Mouse (Mus musculus) erythroblast, embryonic 14.5 days (primary cell): Measurements from ENCODE around the gene Morc1. TPM values are rescaled to one million over a fixed set of nuclear protein-coding genes. Genes with fewer than 3 reads are reported as not detected.

Experiments
- H3K27me3 ChIP-seq: 2 replicates; pipeline ENCODE4 v1.6.1; 2012; ENCODE audit warnings: inconsistent platforms; ENCODE audit not compliant: control insufficient read depth
- H3K36me3 ChIP-seq: 2 replicates; pipeline ENCODE4 v1.6.1; 2012; ENCODE audit warnings: mild to moderate bottlenecking, inconsistent platforms; ENCODE audit not compliant: control insufficient read depth
- H3K4me1 ChIP-seq: 2 replicates; pipeline ENCODE4 v1.6.1; 2012; ENCODE audit warnings: inconsistent platforms; ENCODE audit not compliant: control insufficient read depth
- H3K4me3 ChIP-seq: replicated peaks from 2 replicates; pipeline ENCODE3; 2012; ENCODE audit warnings: moderate library complexity, mild to moderate bottlenecking, inconsistent platforms
- H3K9me3 ChIP-seq: 2 replicates; pipeline ENCODE4 v1.6.1; 2012; ENCODE audit warnings: low read length, inconsistent platforms, mixed read lengths; ENCODE audit not compliant: control insufficient read depth
- GATA1 ChIP-seq: IDR thresholded peaks from 2 replicates; pipeline ENCODE4 v1.6.1; 2012; ENCODE audit warnings: low read length, inconsistent platforms, mixed read lengths
- TAL1 ChIP-seq: IDR thresholded peaks from 3 replicates; pipeline ENCODE4 v1.6.1; 2012; ENCODE audit warnings: low read length, inconsistent platforms, mixed read lengths
- polyA plus RNA-seq: library from polyadenylated mRNA; stranded (reverse); fragments of >175 nt; gene quantifications from 2 replicates; pipeline ENCODE4 v1.2.3, GENCODE M21; 2012

Gene Morc1
- polyA plus RNA-seq, result not detected in 2 replicates

DNA sequence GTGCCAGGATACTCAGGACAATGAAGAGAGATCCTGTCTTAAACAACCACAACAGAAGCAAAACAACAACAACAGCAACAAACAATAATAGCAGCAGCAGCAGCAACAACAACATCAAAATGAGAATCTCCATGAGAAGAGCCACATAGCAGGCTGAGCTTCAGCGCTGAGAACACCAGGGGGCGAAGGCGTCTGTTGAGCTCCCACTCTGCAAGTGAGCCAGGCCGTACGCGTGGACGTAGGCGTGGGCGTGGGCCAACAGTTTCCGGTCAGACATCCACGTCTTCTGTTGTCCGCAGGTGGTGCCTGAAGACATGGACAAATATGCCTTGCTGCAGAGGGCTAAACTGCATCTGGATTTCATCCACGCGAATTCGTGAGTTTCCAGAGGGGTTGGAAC, at the start of gene Morc1:
TSS of gene Morc1 (plus strand) at position 211 of the 400 bp plus-strand sequence.
- H3K36me3 ChIP-seq, result no peaks in the 10 kb centered on the region
- no peak within 1 kb of the TSS for H3K4me3 ChIP-seq
- no peaks in the 10 kb centered on the region for H3K4me1 ChIP-seq
- no peak for TF ChIP-seq GATA1
- TF ChIP-seq TAL1, result no peak
- H3K27me3 ChIP-seq, result no peaks in the 10 kb centered on the region
- peaks cover 4% of the 10 kb centered on the region; the same call in 1 of the 2 replicates for H3K9me3 ChIP-seq

DNA sequence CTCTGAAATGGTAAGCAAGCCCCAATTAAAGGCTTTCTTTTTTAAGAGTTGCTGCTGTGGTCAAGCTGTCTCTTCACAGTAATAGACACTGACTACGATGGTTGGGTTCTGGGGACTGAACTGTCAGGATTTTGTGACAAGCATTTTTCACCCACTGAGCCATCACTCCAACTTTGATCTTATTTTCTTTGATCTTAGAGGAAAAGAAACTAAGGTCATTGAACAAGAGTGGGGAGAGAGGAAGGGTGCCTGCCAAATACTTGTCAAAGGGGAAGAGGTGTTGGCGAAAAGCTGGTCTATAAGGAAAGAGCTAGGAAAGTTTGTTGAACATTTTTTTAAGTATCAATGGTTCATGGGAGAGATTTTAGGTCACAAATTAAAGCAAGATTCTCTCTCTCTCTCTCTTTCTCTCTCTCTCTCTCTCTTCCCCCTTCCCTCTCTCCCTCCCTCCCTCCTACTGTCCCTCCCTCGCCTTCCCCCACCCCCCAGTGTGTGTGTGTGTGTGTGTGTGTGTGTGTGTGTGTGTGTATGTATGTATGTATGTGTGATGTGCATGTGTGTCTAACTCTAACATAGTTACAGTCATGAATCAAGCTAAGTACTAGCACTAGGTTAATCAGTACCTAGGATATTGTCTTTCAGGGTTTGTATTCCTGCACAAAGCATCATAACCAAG, 47.3 kb upstream of the Morc1 start:
- Histone ChIP-seq H3K27me3 (no peaks in the 10 kb centered on the region), H3K4me1 (no peaks in the 10 kb centered on the region), H3K9me3 (no peaks in the 10 kb centered on the region), H3K4me3 (no peak overlapping the region), H3K36me3 (no peaks in the 10 kb centered on the region)
- TF ChIP-seq GATA1 (no peak), TAL1 (no peak)

DNA sequence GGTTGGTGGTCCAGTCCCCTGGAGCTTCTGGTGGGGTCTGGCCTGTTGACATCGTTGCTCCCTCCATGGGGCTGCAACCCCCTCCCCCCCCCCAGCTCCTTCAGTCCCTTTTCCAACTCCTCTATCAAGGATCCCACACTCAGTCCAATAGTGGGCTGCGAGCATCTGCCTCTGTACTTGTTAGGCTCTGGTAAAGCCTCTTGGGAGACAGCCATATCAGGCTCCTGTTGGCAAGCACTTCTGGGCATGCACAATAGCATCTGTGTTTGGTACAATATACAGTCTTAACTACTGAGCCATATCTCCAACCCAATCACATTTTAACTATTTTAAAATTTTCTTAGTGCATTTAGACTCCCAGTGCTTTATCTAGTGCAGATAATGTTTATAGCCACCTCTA, 44.1 kb upstream of the Morc1 start:
- H3K9me3 ChIP-seq, result no peaks in the 10 kb centered on the region
- TF ChIP-seq TAL1 (no peak), GATA1 (no peak)
- no peak overlapping the region for H3K4me3 ChIP-seq
- H3K27me3 ChIP-seq, result no peaks in the 10 kb centered on the region
- H3K36me3 ChIP-seq, result no peaks in the 10 kb centered on the region
- no peaks in the 10 kb centered on the region for H3K4me1 ChIP-seq

DNA sequence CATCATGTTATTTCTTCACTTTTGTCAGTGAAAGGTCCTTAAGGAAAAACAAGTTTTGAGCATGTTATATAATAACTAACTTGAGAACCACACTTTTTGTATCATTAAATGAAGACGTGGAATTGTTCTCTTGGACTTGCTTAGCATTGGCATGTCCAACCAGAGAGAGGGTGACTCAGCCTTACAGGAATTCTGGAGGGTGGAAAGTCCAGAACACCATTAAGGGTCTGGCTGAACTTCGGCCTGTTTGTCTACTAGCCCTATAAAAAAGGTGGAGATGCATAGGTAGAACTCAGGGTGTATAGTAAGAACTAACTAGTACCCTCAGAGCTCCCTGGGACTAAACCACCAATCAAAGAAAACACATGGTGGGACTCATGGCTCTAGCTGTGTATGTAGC, 35.8 kb upstream of the Morc1 start:
- no peak overlapping the region for H3K4me3 ChIP-seq
- no peaks in the 10 kb centered on the region for H3K27me3 ChIP-seq
- no peaks in the 10 kb centered on the region for H3K4me1 ChIP-seq
- H3K36me3 ChIP-seq, result no peaks in the 10 kb centered on the region
- no peaks in the 10 kb centered on the region for H3K9me3 ChIP-seq
- TF ChIP-seq GATA1, result no peak
- no peak for TF ChIP-seq TAL1

DNA sequence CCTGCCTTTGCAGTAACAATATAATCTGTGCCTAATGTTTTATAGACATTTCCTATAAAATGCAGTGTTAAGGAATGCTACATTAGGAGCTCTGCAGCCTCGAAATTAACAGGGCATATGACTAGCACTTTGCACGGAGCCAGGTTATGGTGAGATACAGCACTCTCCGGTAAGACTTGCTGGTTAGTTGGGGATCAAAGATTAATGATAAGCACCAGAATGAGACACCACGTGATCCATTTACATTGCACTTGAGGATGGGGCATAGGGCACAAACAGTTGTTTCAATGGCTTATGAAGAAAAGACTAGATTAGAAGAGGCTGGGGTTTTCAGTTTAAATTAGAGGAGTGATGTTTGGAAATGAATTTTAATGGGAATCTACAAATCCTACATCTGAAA, 28.1 kb upstream of the Morc1 start:
- Histone ChIP-seq H3K9me3 (peaks cover 2% of the 10 kb centered on the region; the same call in 1 of the 2 replicates), H3K4me3 (no peak overlapping the region), H3K27me3 (no peaks in the 10 kb centered on the region), H3K36me3 (no peaks in the 10 kb centered on the region), H3K4me1 (no peaks in the 10 kb centered on the region)
- no peak for TF ChIP-seq TAL1
- no peak for TF ChIP-seq GATA1

DNA sequence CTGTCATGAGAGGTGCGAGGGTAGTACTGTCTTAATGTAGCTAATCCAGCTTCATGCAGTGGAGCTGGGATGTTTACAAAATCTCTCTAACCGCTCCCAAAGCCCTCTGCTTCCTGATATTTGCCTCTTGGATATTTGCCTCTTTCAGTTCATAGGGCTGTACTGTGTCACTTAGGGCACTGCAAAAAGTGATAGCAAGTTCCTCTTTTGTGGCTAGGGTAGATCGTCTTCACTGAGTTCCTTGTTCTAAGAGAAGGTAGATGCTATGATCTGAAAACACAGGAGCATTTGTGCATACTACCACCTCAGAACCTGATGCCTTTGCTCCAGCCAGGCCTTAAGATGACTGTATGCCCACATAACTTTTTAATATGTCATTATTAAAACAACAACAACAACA, 27.6 kb upstream of the Morc1 start:
- no peaks in the 10 kb centered on the region for H3K27me3 ChIP-seq

DNA sequence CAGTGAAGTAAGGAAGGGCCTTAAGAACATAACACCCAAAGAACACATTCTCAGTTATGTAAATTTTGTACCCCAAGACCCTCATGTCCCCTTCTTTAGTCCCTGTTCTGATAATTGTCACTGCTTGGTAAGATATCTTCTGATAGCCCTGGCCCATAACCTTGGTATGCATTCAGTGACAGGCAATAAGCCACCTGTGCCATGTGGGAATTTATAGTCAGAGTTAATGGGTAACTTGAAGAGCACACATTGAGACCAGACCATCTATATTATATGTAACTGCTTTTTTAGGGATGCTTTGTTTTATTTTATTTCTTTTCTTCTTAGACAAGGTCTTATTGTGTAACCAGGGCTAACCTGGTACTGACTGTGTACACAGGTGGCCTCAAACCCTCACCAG, 27.0 kb upstream of the Morc1 start:
- H3K36me3 ChIP-seq, result no peaks in the 10 kb centered on the region
- peaks cover 2% of the 10 kb centered on the region; the same call in 1 of the 2 replicates for H3K9me3 ChIP-seq
- H3K27me3 ChIP-seq, result no peaks in the 10 kb centered on the region
- H3K4me3 ChIP-seq, result no peak overlapping the region
- H3K4me1 ChIP-seq, result no peaks in the 10 kb centered on the region
- no peak for TF ChIP-seq TAL1
- no peak for TF ChIP-seq GATA1

More for the DNA sequence above, 27.6 kb upstream of the Morc1 start:
- Histone ChIP-seq H3K36me3 (no peaks in the 10 kb centered on the region), H3K4me3 (no peak overlapping the region), H3K4me1 (no peaks in the 10 kb centered on the region), H3K9me3 (peaks cover 2% of the 10 kb centered on the region; the same call in 1 of the 2 replicates)
- TF ChIP-seq GATA1 (no peak), TAL1 (no peak)

DNA sequence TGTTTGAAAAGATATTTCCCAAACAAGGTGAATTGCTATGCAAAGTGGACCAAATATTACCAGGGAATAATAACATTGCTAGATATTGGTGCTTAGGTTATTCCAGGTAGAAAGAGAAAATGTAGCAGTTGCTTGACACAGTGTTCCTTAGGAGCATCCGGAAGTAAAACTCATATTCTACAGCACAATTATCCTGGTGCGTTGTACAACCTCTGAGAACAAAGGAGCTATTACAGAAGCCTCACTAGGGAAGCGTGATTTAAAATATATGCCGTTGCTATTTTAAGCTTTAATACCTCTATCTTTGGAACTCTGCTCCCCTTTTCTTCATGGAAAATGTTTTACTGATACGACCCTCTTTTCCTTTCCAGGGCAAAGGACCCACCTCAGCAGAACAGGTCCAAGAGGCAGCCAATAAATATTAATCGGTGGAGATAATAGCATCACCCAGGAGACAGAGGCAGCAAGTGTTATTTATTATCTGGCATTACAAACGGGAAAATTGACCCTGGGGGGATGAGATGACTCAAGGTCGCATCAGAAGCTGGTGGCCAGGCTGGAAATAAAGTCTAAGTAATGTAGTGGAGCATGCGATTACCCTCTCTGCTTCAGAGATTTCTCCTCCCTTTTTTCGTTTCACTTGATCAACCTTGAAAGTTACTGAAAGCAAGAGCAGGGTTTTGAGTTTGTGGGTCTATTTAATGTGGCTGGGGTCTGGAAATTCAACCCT, 25.2 kb upstream of the Morc1 start:
- H3K36me3 ChIP-seq, result no peaks in the 10 kb centered on the region
- H3K4me3 ChIP-seq, result no peak overlapping the region
- no peaks in the 10 kb centered on the region for H3K27me3 ChIP-seq
- no peak for TF ChIP-seq GATA1
- TF ChIP-seq TAL1, result no peak
- H3K9me3 ChIP-seq, result 0 out of 2 replicates have a peak, but pooled peaks cover 2% of the 10 kb centered on the region
- H3K4me1 ChIP-seq, result no peaks in the 10 kb centered on the region

DNA sequence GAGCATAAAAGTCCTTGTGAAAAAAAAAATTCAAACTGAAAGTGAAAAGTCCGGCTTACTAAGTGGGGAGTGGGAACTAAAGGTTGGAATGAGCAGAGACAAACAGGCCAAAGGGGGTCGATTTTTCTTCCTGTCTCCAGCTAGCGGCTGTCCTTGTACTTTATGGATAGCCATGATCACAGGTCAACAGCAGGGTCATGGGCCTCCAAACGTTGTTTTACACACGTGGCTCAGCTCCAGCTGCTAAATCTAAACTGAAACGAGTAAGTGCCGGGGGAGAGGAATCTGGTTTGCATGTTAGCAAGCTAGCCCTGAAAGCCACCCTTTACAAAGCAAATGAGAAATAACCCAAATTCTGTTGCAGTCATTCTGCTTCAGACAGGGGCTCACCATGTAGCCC, 21.5 kb upstream of the Morc1 start:
- Histone ChIP-seq H3K4me3 (no peak overlapping the region), H3K4me1 (no peaks in the 10 kb centered on the region)

More for the DNA sequence above, 21.5 kb upstream of the Morc1 start:
- Histone ChIP-seq H3K36me3 (no peaks in the 10 kb centered on the region), H3K27me3 (no peaks in the 10 kb centered on the region), H3K9me3 (0 out of 2 replicates have a peak, but pooled peaks cover 2% of the 10 kb centered on the region)
- no peak for TF ChIP-seq GATA1
- TF ChIP-seq TAL1, result no peak
